Mouse (Mus musculus) hindbrain, embryonic 11.5 days (tissue): ENCODE data around the gene Smad1. TPM values are rescaled to one million over a fixed set of nuclear protein-coding genes. Genes with fewer than 3 reads are reported as not detected.

Experiments used
- ATAC-seq: fragments of 200-750 bp; cut with Nextera tagmentation; 2 replicates; pipeline ENCODE4 v1.8.0; 2017; ENCODE audit warnings: mild to moderate bottlenecking, moderate TSS enrichment, moderate library complexity; ENCODE audit not compliant: low FRiP score
- DNase-seq: peaks from one replicate; pipeline ENCODE4 v3.0.0-alpha.2; 2015; ENCODE audit warnings: low spot score
- H3K27ac ChIP-seq: fragments of 300-500 bp; sonication (generic); 2 replicates; pipeline ENCODE4 v1.5.1; 2014; ENCODE audit warnings: mild to moderate bottlenecking, low read depth, low read length
- H3K27me3 ChIP-seq: fragments of 300-500 bp; sonication (generic); 2 replicates; pipeline ENCODE4 v1.6.1; 2014; ENCODE audit warnings: mild to moderate bottlenecking, low read length, moderate library complexity, mixed read lengths; ENCODE audit not compliant: control insufficient read depth, insufficient read depth
- H3K36me3 ChIP-seq: fragments of 300-500 bp; sonication (generic); 2 replicates; pipeline ENCODE4 v1.6.1; 2014; ENCODE audit warnings: mild to moderate bottlenecking, low read length, moderate library complexity, mixed read lengths; ENCODE audit not compliant: control insufficient read depth, insufficient read depth
- H3K4me1 ChIP-seq: fragments of 300-500 bp; sonication (generic); replicated peaks from 2 replicates; pipeline ENCODE4 v1.6.1; 2014; ENCODE audit warnings: low read length, mixed read lengths; ENCODE audit not compliant: control insufficient read depth, insufficient read depth
- H3K4me2 ChIP-seq: fragments of 300-500 bp; sonication (generic); replicated peaks from 2 replicates; pipeline ENCODE4 v1.6.1; 2014; ENCODE audit warnings: mild to moderate bottlenecking, low read depth, low read length
- H3K4me3 ChIP-seq: fragments of 300-500 bp; sonication (generic); 2 replicates; pipeline ENCODE4 v1.5.1; 2014; ENCODE audit warnings: low read depth, low read length
- H3K9ac ChIP-seq: fragments of 300-500 bp; sonication (generic); 2 replicates; pipeline ENCODE4 v1.6.1; 2014; ENCODE audit warnings: low read depth, low read length
- H3K9me3 ChIP-seq: fragments of 300-500 bp; sonication (generic); 2 replicates; pipeline ENCODE4 v1.6.1; 2016; ENCODE audit warnings: low read length; ENCODE audit not compliant: control insufficient read depth
- WGBS: fragments of 180-500 bp; shearing (Covaris S2); extraction: QIAGEN DNeasy Blood & Tissue Kit; methylation state at CpG from one replicate; pipeline ENCODE4 v1.1.7; 2014; 5-methylcytosine and 5-hydroxymethylcytosine counted together
- polyA plus RNA-seq: library from polyadenylated mRNA; unstranded; fragments of >200 nt; fragmentation: Nextera tagmentation; extraction: Ambion mirVana; gene quantifications from 2 replicates; pipeline ENCODE4 v1.2.1, GENCODE M21; 2014

Smad1 gene
- polyA plus RNA-seq, 1 experiment from 2014 or later = 62.6 TPM

DNA sequence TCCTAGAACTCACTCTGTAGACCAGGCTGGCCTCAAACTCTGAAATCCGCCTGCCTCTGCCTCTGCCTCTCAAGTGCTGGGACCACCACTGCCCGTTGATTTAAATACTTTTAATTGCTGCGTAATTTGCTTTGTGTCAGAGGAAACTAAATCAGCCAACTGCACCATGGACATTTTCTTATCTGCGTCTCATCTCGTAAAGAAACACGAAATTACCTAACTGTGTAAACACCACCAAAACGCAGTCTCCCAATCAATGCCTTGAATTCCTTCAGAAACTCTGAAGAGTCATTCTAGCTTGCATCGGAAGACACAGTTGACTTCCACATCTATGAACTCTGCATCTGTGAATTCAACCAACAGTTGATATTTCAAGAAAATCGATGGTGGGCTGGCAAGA lies 22.7 kb downstream of the Smad1 start:
- Histone ChIP-seq H3K9ac (no peak overlapping the region), H3K9me3 (no peaks in the 10 kb centered on the region), H3K4me2 (no peak overlapping the region), H3K27ac (no peak overlapping the region), H3K27me3 (no peaks in the 10 kb centered on the region), H3K36me3 (no peaks in the 10 kb centered on the region), H3K4me1 (no peaks in the 10 kb centered on the region), H3K4me3 (no peak overlapping the region)
- no peak for ATAC-seq
- WGBS = 92% methylated on average over 9 of the region's 9 CpGs
- no peak for DNase-seq

DNA sequence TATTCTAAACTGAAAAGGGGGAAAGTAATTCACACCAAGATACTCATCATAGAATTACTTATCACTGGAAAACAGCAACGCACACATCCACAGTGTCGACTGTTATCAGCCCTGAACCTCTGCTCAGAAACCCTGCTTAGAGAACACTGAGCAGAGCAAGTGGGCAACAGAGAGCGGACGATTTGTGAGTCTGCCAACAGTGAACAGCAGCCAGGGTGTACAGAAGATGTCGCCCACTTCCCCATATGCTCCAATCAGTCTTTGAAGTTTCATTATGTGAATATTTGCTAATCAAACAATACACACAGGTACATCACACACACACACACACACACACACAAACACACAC lies 23.6 kb downstream of the Smad1 start:
- 78% methylated on average over 5 of the region's 5 CpGs for WGBS
- Histone ChIP-seq H3K36me3 (0 out of 2 replicates have a peak, but pooled peaks cover 3% of the 10 kb centered on the region), H3K27ac (no peak overlapping the region), H3K4me3 (no peak overlapping the region), H3K27me3 (no peaks in the 10 kb centered on the region), H3K9ac (no peak overlapping the region), H3K9me3 (no peaks in the 10 kb centered on the region), H3K4me2 (no peak overlapping the region), H3K4me1 (no peaks in the 10 kb centered on the region)
- DNase-seq (no peak), ATAC-seq (no peak)

DNA sequence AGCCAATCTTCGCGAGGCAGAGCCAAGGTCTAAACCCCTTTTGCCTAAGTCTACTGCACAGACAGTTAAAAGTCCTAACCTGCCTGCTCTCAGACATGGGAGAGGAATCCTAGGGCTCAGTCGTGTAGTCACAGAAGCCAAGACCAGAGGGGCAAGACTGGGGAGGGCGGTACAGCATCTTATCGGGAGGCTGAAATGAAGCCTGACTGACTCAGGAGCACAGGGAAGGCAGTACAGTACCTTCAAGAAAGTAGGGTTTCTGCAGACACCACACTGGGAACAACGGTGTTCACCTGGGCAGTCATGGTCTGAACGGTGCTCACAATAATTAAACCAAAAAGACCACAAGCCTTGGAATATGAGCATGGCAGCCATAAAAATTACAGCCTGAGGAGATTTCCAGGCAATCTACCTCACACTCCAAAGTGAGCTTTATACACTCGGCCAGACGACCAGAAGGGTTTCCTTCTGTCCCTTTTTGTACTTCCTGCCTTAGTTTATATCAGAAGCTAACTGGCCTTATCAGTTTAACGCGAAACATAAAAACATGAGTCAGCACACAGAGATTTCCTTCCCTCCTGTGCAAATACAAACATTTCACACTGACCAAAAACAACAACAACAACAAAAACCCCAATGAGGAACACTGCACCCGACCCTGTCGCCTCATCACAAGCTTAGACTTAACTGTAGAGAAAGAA lies 24.1 kb downstream of the Smad1 start:
- WGBS = 81% methylated on average over 13 of the region's 13 CpGs
- no peak overlapping the region for H3K27ac ChIP-seq
- ATAC-seq = no peak

DNA sequence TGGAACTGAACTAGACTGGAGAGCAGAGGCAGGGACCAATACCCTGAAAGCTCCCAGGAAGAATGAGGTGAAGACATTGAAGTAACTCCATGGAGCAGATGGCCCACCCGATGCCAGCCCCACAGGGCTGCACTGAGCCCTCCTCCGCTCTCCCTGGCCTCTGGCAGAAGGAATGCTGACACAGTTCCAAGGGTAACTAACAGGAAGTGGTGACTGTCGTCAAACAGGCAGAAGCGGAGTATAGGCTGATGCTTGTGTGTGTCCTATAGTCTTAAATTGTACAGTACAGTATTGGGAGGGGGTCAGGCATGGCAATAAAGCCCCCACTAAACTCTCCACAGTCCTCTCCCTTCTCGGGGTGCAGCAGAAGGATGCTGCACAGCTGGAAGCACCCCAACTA lies 24.9 kb downstream of the Smad1 start:
- Histone ChIP-seq H3K9ac (no peak overlapping the region), H3K27ac (no peak overlapping the region), H3K4me1 (no peaks in the 10 kb centered on the region), H3K4me2 (no peak overlapping the region), H3K9me3 (no peaks in the 10 kb centered on the region), H3K4me3 (no peak overlapping the region), H3K27me3 (no peaks in the 10 kb centered on the region), H3K36me3 (peaks cover 5% of the 10 kb centered on the region; the same call in 1 of the 2 replicates)
- DNase-seq = no peak
- 80% methylated on average over 5 of the region's 5 CpGs for WGBS
- ATAC-seq = no peak

More for the DNA sequence above, 24.1 kb downstream of the Smad1 start:
- DNase-seq = no peak
- Histone ChIP-seq H3K4me3 (no peak overlapping the region), H3K36me3 (peaks cover 3% of the 10 kb centered on the region; the same call in 1 of the 2 replicates), H3K9ac (no peak overlapping the region), H3K4me2 (no peak overlapping the region), H3K27me3 (no peaks in the 10 kb centered on the region), H3K4me1 (no peaks in the 10 kb centered on the region), H3K9me3 (no peaks in the 10 kb centered on the region)

DNA sequence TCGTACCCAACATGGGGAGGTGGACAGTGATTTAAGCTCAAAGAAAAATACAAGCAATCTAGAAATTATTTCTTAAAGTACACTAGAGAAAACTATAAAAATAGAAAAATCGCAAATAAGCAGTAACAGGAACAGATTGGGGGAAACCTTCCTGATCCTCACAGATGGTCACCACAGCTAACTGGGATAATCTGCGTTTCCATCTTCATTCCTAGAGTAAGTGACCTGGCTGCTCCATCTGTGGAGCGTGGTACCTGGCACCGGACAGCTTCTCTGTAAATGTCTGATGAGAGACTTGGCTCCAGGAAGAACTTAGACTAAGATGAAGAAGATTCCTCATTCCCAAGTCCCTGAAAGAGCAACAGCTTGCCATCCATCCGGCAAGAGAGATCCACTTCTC lies 25.8 kb downstream of the Smad1 start:
- Histone ChIP-seq H3K27ac (no peak overlapping the region), H3K4me3 (no peak overlapping the region), H3K36me3 (peaks cover 5% of the 10 kb centered on the region; the same call in 1 of the 2 replicates), H3K4me1 (no peaks in the 10 kb centered on the region), H3K9me3 (no peaks in the 10 kb centered on the region), H3K4me2 (no peak overlapping the region), H3K27me3 (no peaks in the 10 kb centered on the region), H3K9ac (no peak overlapping the region)
- WGBS = 94% methylated on average over 6 of the region's 6 CpGs
- ATAC-seq (no peak), DNase-seq (no peak)

DNA sequence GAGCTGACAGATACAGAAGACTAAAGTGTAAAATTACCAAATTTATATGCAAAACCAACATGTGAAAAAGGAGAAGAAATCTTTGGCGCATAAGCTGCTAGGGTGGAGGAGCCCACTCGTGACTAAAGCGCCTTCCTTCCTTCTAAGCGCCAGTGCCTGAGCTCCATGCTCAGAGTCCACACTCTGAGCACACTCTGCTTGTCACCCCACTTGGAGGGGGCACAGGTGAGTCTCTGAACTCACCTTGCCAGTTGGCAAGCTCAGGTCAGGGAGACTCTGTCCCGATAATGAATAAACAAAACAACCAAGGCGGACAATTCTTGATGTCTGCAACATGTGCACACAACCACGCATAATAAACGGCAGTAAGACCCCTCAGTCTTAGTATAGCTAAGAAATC lies 26.4 kb downstream of the Smad1 start:
- H3K4me1 ChIP-seq = no peaks in the 10 kb centered on the region
- no peaks in the 10 kb centered on the region for H3K9me3 ChIP-seq
- WGBS = 92% methylated on average over 8 of the region's 8 CpGs
- H3K9ac ChIP-seq = no peak overlapping the region
- H3K36me3 ChIP-seq = peaks cover 5% of the 10 kb centered on the region; the same call in 1 of the 2 replicates
- no peak overlapping the region for H3K4me3 ChIP-seq
- no peak overlapping the region for H3K4me2 ChIP-seq
- no peaks in the 10 kb centered on the region for H3K27me3 ChIP-seq
- no peak for ATAC-seq
- no peak for DNase-seq
- H3K27ac ChIP-seq = no peak overlapping the region

DNA sequence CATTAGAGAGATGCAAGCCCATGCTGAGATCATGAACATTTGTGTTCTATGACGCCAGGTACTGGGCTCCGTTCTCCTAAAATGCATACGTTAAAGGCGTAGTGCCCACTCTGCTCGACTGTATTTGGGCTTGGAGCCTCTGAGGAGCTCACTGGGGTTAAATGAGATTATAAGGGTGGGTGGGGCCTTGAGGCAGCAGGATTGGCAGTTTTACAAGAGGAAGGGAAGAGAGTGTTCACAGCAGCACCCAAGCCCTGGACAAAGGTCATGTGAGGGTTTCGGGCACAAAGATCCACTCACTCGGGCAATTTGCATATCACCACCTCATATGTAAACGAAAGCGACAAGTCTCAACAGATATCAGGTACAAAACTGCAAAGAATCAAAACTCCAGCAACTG lies 26.8 kb downstream of the Smad1 start:
- DNase-seq (no peak), ATAC-seq (no peak)
- Histone ChIP-seq H3K4me3 (no peak overlapping the region), H3K4me2 (no peak overlapping the region), H3K9ac (no peak overlapping the region), H3K27ac (no peak overlapping the region), H3K27me3 (no peaks in the 10 kb centered on the region), H3K9me3 (no peaks in the 10 kb centered on the region), H3K4me1 (no peaks in the 10 kb centered on the region), H3K36me3 (peaks cover 5% of the 10 kb centered on the region; the same call in 1 of the 2 replicates)
- WGBS = 86% methylated on average over 9 of the region's 9 CpGs

DNA sequence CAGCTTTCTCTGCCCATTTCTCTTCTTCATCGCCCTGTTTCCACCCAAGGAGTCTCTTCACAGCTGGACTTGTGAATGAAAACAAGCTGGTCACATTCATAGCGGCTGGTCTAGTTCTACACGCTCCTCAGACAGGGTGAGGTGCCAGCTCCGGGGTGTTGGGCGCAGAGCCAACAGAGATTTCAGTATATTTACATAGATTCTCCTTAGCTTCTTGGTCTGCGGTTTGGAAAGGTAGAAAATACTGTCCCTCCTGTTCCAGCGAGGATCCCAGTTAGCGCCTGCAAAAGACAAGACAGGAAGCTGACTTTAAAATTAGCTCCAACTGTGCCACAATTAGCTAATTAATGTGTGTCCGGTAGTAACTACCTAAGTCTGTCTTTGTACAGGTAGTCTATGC lies 27.2 kb downstream of the Smad1 start:
- no peak overlapping the region for H3K4me3 ChIP-seq
- no peak overlapping the region for H3K4me2 ChIP-seq
- no peak overlapping the region for H3K27ac ChIP-seq
- H3K36me3 ChIP-seq = peaks cover 5% of the 10 kb centered on the region; the same call in 1 of the 2 replicates
- H3K9me3 ChIP-seq = no peaks in the 10 kb centered on the region
- H3K4me1 ChIP-seq = no peaks in the 10 kb centered on the region
- no peak overlapping the region for H3K9ac ChIP-seq
- no peaks in the 10 kb centered on the region for H3K27me3 ChIP-seq
- WGBS = 93% methylated on average over 9 of the region's 9 CpGs
- no peak for ATAC-seq
- no peak for DNase-seq

DNA sequence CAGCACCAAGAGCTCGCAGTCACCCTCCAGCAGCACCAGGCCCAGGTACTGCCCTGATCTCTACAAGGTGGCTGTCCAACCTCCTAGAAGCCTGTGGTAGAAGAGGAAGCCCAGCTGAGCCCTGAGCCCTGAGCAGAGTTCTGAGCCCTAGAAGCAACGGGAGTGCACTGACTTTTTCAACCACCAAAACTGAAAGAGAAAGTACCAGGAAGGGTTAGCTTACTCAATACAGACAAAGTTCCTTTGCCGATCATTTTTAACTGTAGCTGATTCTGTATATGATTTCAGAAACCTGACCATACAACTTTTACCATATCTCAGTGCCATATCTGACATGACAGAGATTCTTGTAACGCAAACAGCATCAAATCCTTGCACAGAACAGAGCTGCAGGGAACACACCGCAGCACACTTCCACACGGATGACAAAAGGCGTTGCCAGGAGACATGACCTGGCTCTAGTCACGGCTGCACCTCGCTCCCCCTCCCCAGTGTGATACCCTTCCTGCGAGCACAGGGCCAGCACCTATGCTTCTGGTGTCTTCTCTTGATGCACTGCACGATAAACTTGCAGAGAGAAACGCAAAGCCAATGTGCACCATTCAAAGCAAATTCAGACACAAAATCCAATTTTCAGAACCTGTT lies 28.6 kb downstream of the Smad1 start:
- no peak for DNase-seq
- no peak overlapping the region for H3K4me2 ChIP-seq
- no peaks in the 10 kb centered on the region for H3K4me1 ChIP-seq
- H3K36me3 ChIP-seq = peaks cover 5% of the 10 kb centered on the region; the same call in 1 of the 2 replicates
- H3K4me3 ChIP-seq = no peak overlapping the region
- H3K27me3 ChIP-seq = no peaks in the 10 kb centered on the region
- H3K9ac ChIP-seq = no peak overlapping the region
- 91% methylated on average over 12 of the region's 12 CpGs for WGBS
- H3K9me3 ChIP-seq = no peaks in the 10 kb centered on the region
- no peak overlapping the region for H3K27ac ChIP-seq
- no peak for ATAC-seq
